Mouse (Mus musculus) embryonic facial prominence, embryonic 10.5 days (tissue): ENCODE data around the gene Prr29. TPM values are rescaled to one million over a fixed set of nuclear protein-coding genes. Genes with fewer than 3 reads are reported as not detected.

ENCODE experiments used
- DNase-seq: peaks from one replicate; pipeline ENCODE4 v3.0.0-alpha.2; 2017; ENCODE audit warnings: low spot score
- H3K27ac ChIP-seq: fragments of 300-500 bp; sonication (generic); replicated peaks from 2 replicates; pipeline ENCODE4 v1.5.1; 2016; ENCODE audit warnings: mild to moderate bottlenecking
- H3K27me3 ChIP-seq: fragments of 300-500 bp; sonication (generic); replicated peaks from 2 replicates; pipeline ENCODE4 v1.6.1; 2016; ENCODE audit warnings: low read depth, mild to moderate bottlenecking; ENCODE audit not compliant: poor library complexity, severe bottlenecking
- H3K36me3 ChIP-seq: fragments of 300-500 bp; sonication (generic); replicated peaks from 2 replicates; pipeline ENCODE4 v1.6.1; 2016; ENCODE audit warnings: mild to moderate bottlenecking, moderate library complexity
- H3K4me1 ChIP-seq: fragments of 300-500 bp; sonication (generic); 2 replicates; pipeline ENCODE4 v1.6.1; 2016
- H3K4me3 ChIP-seq: fragments of 300-500 bp; sonication (generic); 2 replicates; pipeline ENCODE4 v1.5.1; 2016; ENCODE audit warnings: mild to moderate bottlenecking, moderate library complexity
- H3K9me3 ChIP-seq: fragments of 300-500 bp; sonication (generic); 2 replicates; pipeline ENCODE4 v1.6.1; 2016; ENCODE audit warnings: mild to moderate bottlenecking
- WGBS: fragments of 180-500 bp; shearing (Covaris S2); methylation state at CpG from one replicate; pipeline ENCODE4 v1.1.7; 2016; 5-methylcytosine and 5-hydroxymethylcytosine counted together
- polyA plus RNA-seq: library from polyadenylated mRNA; unstranded; fragments of >200 nt; fragmentation: Nextera tagmentation; extraction: Ambion mirVana; gene quantifications from 2 replicates; pipeline ENCODE4 v1.2.1, GENCODE M21; 2016

Prr29 gene
- polyA plus RNA-seq, 1 experiment from 2014 or later = not detected

DNA sequence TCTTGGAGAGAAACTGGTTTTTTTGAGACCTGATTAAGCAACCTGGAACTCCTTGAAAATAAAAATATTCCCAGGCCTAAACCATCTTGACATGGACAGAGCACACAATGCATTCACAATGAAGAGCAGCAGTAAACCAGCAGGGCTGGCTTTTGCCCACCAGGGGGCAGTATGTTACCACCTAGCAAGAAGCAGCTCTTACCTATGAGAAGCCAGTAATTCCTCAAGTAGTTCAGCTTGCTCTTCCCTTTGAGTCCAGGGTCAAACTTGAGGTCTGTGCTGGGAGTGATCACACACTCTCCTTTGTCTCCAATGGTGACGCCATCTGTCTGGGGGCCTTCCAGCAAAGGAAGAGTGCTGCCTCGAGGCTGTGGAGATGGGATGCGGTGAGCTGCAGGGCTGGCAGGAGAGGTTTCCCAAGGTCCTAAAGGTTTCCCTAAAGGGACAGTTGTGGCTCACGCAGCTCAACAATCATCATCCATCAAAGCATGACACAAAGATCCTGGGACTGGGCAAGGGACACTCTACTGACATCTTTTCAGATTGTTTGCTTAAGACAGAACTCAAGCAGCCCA, 53.4 kb downstream of the Prr29 start:
- WGBS = 44% methylated on average over 4 of the region's 4 CpGs
- DNase-seq = peak; percentile 90
- no peak overlapping the region for H3K4me3 ChIP-seq
- no peaks in the 10 kb centered on the region for H3K27me3 ChIP-seq
- peaks cover 22% of the 10 kb centered on the region for H3K36me3 ChIP-seq
- H3K9me3 ChIP-seq = no peaks in the 10 kb centered on the region
- H3K27ac ChIP-seq = no peak overlapping the region
- no peaks in the 10 kb centered on the region; the same call in 1 of the 2 replicates for H3K4me1 ChIP-seq

GRCm38 (mm10) chr11:106419262-106420102, 54.2 kb downstream of the Prr29 start:
- H3K36me3 ChIP-seq = peaks cover 17% of the 10 kb centered on the region; the same call in 1 of the 2 replicates
- no peak for DNase-seq
- 82% methylated on average over 9 of the region's 9 CpGs for WGBS

GRCm38 (mm10) chr11:106425201-106425600, 59.9 kb downstream of the Prr29 start:
- Histone ChIP-seq H3K4me1 (no peaks in the 10 kb centered on the region), H3K27ac (no peak overlapping the region), H3K9me3 (no peaks in the 10 kb centered on the region), H3K4me3 (no peak overlapping the region), H3K36me3 (peaks cover 22% of the 10 kb centered on the region), H3K27me3 (no peaks in the 10 kb centered on the region)
- no peak for DNase-seq
- 94% methylated on average over 5 of the region's 5 CpGs for WGBS

More at GRCm38 (mm10) chr11:106419262-106420102, 54.2 kb downstream of the Prr29 start:
- Histone ChIP-seq H3K27me3 (no peaks in the 10 kb centered on the region), H3K4me1 (no peaks in the 10 kb centered on the region; the same call in 1 of the 2 replicates), H3K4me3 (no peak overlapping the region), H3K27ac (0 out of 2 replicates have a peak overlapping the region, but pooled peaks have one; percentile 16), H3K9me3 (no peaks in the 10 kb centered on the region)

GRCm38 (mm10) chr11:106426447-106426846, 61.2 kb downstream of the Prr29 start:
- Histone ChIP-seq H3K9me3 (no peaks in the 10 kb centered on the region), H3K4me3 (no peak overlapping the region), H3K36me3 (peaks cover 18% of the 10 kb centered on the region), H3K4me1 (no peaks in the 10 kb centered on the region), H3K27me3 (no peaks in the 10 kb centered on the region), H3K27ac (no peak overlapping the region)
- 92% methylated on average over 4 of the region's 4 CpGs for WGBS
- DNase-seq = no peak

Other genes with a start within 250 kb of the Prr29 start
- 1.5 TPM in 1 of 2 replicates, not detected in the other for gene Gm10840, start 204.6 kb upstream of the Prr29 start, polyA plus RNA-seq
- gene Limd2, start 204.6 kb upstream of the Prr29 start, polyA plus RNA-seq = 445 and 476 TPM in 2 replicates
- gene Strada, start 163.3 kb upstream of the Prr29 start, polyA plus RNA-seq = 40.0 and 40.4 TPM in 2 replicates
- gene Ccdc47, start 149.1 kb upstream of the Prr29 start, polyA plus RNA-seq = 71.2 and 72.9 TPM in 2 replicates
- 107 and 108 TPM in 2 replicates for gene Ddx42, start 148.5 kb upstream of the Prr29 start, polyA plus RNA-seq
- gene Ftsj3, start 109.4 kb upstream of the Prr29 start, polyA plus RNA-seq = 85.3 and 92.0 TPM in 2 replicates
- 419 and 430 TPM in 2 replicates for gene Psmc5, start 109.3 kb upstream of the Prr29 start, polyA plus RNA-seq
- gene Smarcd2, start 92.5 kb upstream of the Prr29 start, polyA plus RNA-seq = 35.9 and 37.1 TPM in 2 replicates
- 0.21 and 0.28 TPM in 2 replicates for gene Tcam1, start 88.8 kb upstream of the Prr29 start, polyA plus RNA-seq
- gene Gh, start 63.6 kb upstream of the Prr29 start, polyA plus RNA-seq = not detected in 2 replicates
- gene Cd79b, start 50.7 kb upstream of the Prr29 start, polyA plus RNA-seq = 0.91 and 1.7 TPM in 2 replicates
- gene Scn4a, start 12.2 kb upstream of the Prr29 start, polyA plus RNA-seq = 0.04 and 0.10 TPM in 2 replicates
- 16.9 and 20.6 TPM in 2 replicates for gene Icam2, start 22.6 kb downstream of the Prr29 start, polyA plus RNA-seq
- gene Ern1, start 122.4 kb downstream of the Prr29 start, polyA plus RNA-seq = 5.4 and 5.5 TPM in 2 replicates
- gene Tex2, start 248.0 kb downstream of the Prr29 start, polyA plus RNA-seq = 6.8 and 7.5 TPM in 2 replicates